Mouse (Mus musculus) intestine, postnatal 0 days (tissue): Measurements from ENCODE around the gene Cxadr. TPM values are rescaled to one million over a fixed set of nuclear protein-coding genes. Genes with fewer than 3 reads are reported as not detected.

Experiments
- ATAC-seq: fragments of 200-750 bp; cut with Nextera tagmentation; 2 replicates; pipeline ENCODE4 v1.8.0; 2017; ENCODE audit warnings: mild to moderate bottlenecking, moderate TSS enrichment, moderate library complexity
- H3K27ac ChIP-seq: fragments of 300-500 bp; sonication (generic); 2 replicates; pipeline ENCODE4 v1.5.1; 2014; ENCODE audit warnings: mild to moderate bottlenecking, low read depth, low read length, moderate library complexity
- H3K27me3 ChIP-seq: fragments of 300-500 bp; sonication (generic); replicated peaks from 2 replicates; pipeline ENCODE4 v1.6.1; 2014; ENCODE audit warnings: low read length, mixed read lengths; ENCODE audit not compliant: control insufficient read depth, insufficient read depth
- H3K36me3 ChIP-seq: fragments of 300-500 bp; sonication (generic); 2 replicates; pipeline ENCODE4 v1.6.1; 2014; ENCODE audit warnings: mild to moderate bottlenecking, moderate library complexity; ENCODE audit not compliant: control insufficient read depth, insufficient read depth
- H3K4me1 ChIP-seq: fragments of 300-500 bp; sonication (generic); replicated peaks from 2 replicates; pipeline ENCODE4 v1.6.1; 2014; ENCODE audit warnings: antibody characterized with exemption, low read length, mixed read lengths; ENCODE audit not compliant: control insufficient read depth, insufficient read depth
- H3K4me2 ChIP-seq: fragments of 300-500 bp; sonication (generic); replicated peaks from 2 replicates; pipeline ENCODE4 v1.6.1; 2014; ENCODE audit warnings: low read depth, mild to moderate bottlenecking, moderate library complexity
- H3K4me3 ChIP-seq: fragments of 300-500 bp; sonication (generic); 2 replicates; pipeline ENCODE4 v1.5.1; 2014; ENCODE audit warnings: low read depth, low read length
- H3K9ac ChIP-seq: fragments of 300-500 bp; sonication (generic); 2 replicates; pipeline ENCODE4 v1.6.1; 2014; ENCODE audit warnings: mild to moderate bottlenecking, low read depth, low read length
- H3K9me3 ChIP-seq: fragments of 300-500 bp; sonication (generic); 2 replicates; pipeline ENCODE4 v1.6.1; 2016; ENCODE audit warnings: mixed run types; ENCODE audit not compliant: control insufficient read depth
- CTCF ChIP-seq: sonication (generic); IDR thresholded peaks from 2 replicates; pipeline ENCODE4 v1.5.1; 2016; ENCODE audit warnings: low read depth, mild to moderate bottlenecking, control low read depth, antibody characterized with exemption, moderate library complexity
- WGBS: fragments of 180-500 bp; shearing (Covaris S2); extraction: QIAGEN DNeasy Blood & Tissue Kit; methylation state at CpG from one replicate; pipeline ENCODE4 v1.1.7; 2014; 5-methylcytosine and 5-hydroxymethylcytosine counted together
- polyA plus RNA-seq: library from polyadenylated mRNA; unstranded; fragments of >200 nt; fragmentation: Nextera tagmentation; extraction: Ambion mirVana; gene quantifications from 2 replicates; pipeline ENCODE4 v1.2.1, GENCODE M21; 2015

Gene Cxadr
- polyA plus RNA-seq, 1 experiment from 2014 or later, result 55.9 TPM

DNA sequence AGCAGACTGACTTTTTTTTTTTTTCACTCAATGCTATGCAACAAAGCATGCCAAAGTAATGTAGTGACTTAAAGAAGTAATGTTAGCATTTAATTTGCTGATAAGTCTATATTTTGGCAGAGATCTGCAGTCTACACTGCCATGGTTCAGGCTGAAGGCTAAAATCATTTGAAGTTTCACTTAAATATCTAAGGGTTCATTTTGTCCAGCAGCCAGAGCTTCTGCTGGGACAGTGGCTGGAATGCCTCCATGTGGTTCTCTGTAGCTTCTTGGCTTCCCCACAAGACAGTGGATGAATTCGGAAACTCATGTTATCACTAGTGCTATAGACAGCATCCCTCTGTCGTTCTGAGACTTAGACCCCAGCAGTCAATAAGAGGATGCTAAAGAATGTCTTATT is 105.4 kb downstream of the Cxadr start:
- Histone ChIP-seq H3K27me3 (no peaks in the 10 kb centered on the region), H3K4me1 (no peaks in the 10 kb centered on the region), H3K27ac (no peak overlapping the region), H3K4me2 (no peak overlapping the region), H3K9me3 (no peaks in the 10 kb centered on the region), H3K4me3 (no peak overlapping the region), H3K9ac (no peak overlapping the region), H3K36me3 (no peaks in the 10 kb centered on the region)
- no peak for TF ChIP-seq CTCF
- ATAC-seq, result no peak
- 67% methylated on average over 2 of the region's 2 CpGs for WGBS

DNA sequence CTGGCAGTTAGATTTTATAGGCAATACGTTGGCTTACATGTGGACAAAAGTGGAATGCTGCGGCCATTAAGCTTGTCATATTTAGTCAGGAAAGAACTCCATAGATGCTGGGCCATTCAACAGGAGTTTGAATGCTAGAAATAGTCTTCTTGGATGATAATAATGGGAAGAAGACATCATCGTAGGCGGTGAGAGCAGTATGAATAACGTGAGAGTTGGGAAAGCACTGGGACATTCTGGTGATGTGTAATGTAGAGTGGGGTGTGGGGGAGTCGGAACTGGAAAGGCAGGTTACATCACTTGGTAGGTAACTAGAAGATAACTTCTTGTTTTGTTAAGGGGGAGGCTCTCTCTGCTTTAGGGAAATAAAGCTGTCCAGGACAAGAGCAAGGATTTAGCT is 106.6 kb downstream of the Cxadr start:
- no peak for ATAC-seq
- H3K4me1 ChIP-seq, result no peaks in the 10 kb centered on the region
- H3K36me3 ChIP-seq, result no peaks in the 10 kb centered on the region
- no peak overlapping the region for H3K4me3 ChIP-seq
- no peaks in the 10 kb centered on the region for H3K9me3 ChIP-seq
- TF ChIP-seq CTCF, result no peak
- no peak overlapping the region for H3K9ac ChIP-seq
- H3K27me3 ChIP-seq, result no peaks in the 10 kb centered on the region
- WGBS, result 88% methylated on average over 6 of the region's 6 CpGs
- H3K4me2 ChIP-seq, result no peak overlapping the region
- no peak overlapping the region for H3K27ac ChIP-seq

Other genes starting within 250 kb of the Cxadr start
- 25.5 and 26.9 TPM in 2 replicates for gene Btg3, start 75.7 kb downstream of the Cxadr start, polyA plus RNA-seq